Mouse (Mus musculus): ENCODE measurements around the gene Zfp580.
A peak's percentile ranks its signal among the peaks of the same experiment; 100 is the strongest.

Gene Zfp580

DNA sequence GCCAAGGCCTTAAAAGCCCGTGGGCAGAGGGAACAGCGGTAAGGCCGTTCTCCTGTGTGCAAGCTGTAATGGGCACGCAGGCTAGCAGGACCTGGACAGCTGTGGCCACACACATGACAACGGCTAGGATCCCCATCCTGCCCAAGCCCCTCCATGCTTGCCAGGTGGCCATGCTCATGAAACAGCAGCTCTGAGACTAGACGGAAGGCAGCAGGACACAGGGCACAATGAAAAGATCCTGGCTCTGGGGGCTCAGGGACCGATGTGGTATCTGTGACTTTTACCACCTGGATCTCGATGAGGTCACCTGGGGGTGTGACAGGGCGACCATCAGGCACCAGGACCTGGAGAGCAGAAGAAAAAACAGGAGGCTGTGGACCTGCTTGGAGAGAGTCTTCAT is 15.2 kb upstream of the Zfp580 start:
- no peak for DNase-seq

GRCm38 (mm10) chr7:5037026-5037425 is 14.3 kb upstream of the Zfp580 start:
- no peak for DNase-seq

- DNase-seq, result no peak
Measured at GRCm38 (mm10) chr7:5037467-5037866, 13.9 kb upstream of the Zfp580 start.

- peak; percentile 94 for DNase-seq
Measured at GRCm38 (mm10) chr7:5038109-5038732, 13.1 kb upstream of the Zfp580 start, which contains the start of gene Zfp784. Gene Zfp784, minus strand, starts transcription at chr7:5038446.

DNA sequence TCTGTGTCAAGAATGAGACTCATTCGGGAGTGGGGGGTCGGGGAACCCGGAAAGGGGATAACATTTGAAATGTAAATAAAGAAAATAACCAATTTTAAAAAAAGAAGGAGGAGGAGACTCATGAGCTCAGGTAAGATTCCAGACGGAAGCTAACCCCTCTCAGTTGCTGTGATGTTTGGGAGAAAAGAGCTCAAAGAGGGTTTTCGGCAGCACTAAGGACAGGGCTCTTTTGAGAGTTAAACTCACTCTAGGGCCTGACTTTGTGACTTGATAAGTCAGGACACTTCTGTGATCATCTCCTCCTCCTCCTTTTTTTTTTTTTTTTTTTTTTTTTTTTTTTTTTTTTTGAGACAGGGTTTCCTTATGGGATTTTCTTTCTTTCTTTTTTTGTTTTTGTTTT is 12.4 kb upstream of the Zfp580 start:
- DNase-seq, result no peak

DNA sequence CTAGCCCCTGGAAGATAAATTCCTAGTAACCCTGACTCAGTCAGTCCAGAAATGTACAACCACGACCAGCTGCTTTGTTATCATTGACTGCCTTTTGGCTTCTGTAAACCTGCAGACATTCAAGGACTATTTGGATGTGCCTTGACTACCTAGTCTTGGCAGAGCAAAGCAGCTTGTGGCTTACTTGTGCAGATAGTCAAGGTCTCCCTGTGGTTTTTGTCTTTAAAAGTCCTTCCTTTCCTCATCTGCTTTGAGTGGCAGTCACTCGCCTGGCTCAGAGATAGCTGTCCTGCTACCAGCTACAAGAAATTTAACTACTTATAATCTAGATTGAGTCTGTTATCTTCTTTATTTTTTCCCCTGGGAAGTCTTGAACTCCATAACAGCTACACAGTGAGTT is 6.4 kb upstream of the Zfp580 start:
- no peak for DNase-seq

DNA sequence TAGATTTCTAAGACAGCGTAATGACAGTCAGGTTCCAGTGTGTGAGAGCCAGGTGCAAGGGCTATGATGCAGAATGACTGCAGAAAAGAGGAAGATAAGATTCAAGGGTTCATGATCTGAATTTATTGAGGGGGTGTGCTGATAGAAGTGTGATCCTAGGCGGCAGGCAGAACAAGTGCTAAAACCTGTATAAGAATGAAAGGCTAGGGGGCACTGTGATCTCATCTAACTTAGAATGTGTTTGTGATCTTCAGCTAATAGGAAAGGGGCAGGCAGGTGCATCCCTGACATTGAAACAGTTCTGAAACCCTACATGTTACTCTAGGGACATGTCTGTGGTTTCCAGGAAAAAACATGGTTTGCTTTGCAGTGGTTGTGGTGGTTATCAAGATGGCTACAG is 5.2 kb upstream of the Zfp580 start:
- no peak for DNase-seq

GRCm38 (mm10) chr7:5047313-5047712 is 4.0 kb upstream of the Zfp580 start:
- DNase-seq, result no peak

DNA sequence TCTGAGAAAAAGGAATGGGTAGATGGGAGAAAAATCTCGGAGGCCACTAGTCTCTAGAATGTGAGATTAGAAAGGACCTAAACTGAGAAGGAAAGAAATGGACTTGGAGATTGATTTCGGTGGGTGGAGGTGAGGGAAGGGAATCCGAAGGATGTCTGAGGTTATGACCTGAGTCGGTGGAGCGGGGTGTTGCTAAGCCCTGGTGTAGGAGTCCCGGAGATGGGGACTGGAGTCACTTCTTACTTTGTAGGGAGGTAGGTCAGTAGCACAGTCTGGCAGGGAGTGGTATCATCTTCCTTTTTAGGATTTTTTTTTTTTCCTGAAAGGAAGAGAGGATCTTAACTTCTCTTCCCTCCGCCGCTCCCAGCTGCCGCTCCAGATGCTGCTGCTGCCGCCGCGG is 1.1 kb downstream of the Zfp580 start:
- DNase-seq, result no peak

DNA sequence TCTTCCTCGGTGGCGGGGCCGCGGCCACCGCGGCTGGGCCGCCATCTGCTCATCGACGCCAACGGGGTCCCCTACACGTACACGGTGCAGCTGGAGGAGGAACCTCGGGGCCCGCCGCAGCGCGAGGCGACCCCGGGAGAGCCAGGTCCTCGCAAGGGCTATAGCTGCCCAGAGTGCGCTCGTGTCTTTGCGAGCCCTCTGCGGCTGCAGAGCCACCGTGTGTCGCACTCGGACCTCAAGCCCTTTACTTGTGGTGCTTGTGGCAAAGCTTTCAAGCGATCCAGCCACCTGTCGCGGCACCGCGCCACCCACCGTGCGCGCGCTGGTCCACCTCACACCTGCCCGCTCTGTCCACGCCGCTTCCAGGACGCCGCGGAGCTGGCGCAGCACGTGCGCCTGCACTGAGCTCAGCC is 1.6 kb downstream of the Zfp580 start:
- DNase-seq, result no peak

DNA sequence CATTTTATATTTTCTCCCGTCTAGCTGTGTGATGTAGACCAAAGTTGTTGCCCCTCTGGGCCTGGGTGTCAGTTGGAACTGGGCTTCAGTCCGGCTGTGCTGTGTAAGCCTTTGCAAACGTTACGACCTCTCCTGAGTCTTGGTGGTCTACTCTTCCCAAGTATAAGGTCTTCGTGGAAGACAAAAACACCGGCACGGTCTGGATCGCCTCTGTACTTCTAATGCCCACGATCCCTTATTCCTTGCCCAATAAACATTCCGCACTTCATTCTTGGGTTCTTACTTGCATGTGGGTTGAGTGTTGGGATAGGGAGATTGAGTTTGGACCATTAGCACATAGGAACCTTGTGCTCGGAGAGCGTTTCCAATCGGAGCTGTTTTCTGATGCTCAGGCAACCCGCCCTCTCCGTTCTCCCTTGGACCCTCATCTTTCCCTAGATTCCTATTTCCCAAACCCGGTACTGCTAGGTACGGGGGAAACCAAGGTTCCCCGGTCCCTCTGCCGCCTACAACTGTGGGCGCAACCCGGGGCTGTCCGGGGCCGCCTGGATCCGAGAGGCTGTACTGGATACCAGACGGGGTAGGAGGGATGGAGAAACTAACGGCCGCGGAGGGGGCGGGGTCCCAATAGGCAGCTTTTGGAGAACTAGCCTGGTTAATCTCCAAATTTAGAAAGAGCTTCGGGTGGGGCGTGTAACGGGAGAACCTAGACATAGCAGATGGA is 2.3 kb downstream of the Zfp580 start:
- peak; percentile 57 for DNase-seq

DNA sequence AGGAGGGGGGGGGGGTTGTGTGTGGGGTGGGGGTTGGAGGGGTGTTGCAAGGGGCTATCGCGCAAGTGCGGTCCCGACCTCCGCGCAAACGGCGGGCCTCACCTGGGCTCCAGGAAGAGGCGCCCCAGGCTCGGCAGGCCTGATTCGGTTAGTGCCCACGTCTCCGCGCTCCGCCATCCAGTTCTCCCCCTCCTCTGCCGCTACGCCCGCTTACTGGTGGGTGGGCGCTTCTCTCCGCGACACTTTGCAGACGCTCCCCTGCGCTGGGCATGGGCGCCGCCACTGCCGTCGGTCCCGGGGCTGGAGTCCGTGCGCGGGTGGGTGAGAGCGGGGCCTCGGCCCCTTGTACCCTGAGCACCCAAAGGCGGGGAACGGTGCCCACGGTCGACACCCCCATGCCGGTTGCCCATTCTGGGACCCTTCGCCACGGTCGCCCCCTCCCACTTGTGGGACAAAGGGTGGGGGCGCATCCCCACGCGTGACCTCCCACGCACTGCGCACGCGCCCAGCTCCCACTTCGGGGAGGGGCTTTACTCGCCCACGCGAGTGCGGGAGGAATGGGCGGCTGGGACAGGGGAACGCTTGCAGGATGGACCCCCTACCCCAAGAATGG is 5.4 kb downstream of the Zfp580 start:
- DNase-seq, result peak; percentile 71

DNA sequence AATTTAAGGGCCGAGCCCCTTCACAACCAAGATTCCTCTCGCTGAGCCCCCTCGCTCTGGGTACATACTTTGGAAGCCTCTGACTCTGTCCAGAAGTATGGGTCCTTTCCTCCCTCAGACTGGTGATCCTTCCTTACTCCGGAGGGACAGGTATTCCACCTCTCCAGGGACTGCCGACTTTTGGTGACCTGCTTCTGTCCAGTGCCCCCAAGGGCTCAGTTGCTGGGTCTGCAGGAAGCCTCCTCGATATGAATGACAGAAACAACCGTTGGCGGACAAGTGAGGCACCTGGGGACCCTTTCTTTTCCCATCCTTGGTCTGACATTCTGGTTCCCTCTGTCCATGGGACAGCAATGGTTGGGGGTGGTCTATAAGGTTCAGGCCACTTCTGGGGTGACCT is 6.0 kb downstream of the Zfp580 start:
- no peak for DNase-seq

DNA sequence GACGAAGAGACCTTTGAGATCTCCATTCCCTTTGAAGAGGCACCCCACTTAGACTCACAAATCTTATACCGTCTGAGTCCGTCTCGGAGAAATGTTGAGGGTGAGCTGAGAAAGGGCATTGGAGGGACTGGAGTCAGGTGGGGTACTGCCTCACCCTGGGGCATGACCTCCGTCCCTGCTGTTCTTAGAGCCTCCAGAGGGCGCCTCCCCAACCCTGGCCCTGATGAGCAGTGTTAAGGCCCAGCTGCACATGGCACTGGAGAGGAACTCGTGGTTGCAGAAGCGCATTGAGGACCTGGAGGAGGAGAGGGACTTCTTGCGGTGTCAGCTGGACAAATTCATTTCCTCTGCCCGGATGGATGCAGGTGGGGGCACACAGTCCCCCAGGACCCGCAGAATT is 6.5 kb downstream of the Zfp580 start:
- no peak for DNase-seq

DNA sequence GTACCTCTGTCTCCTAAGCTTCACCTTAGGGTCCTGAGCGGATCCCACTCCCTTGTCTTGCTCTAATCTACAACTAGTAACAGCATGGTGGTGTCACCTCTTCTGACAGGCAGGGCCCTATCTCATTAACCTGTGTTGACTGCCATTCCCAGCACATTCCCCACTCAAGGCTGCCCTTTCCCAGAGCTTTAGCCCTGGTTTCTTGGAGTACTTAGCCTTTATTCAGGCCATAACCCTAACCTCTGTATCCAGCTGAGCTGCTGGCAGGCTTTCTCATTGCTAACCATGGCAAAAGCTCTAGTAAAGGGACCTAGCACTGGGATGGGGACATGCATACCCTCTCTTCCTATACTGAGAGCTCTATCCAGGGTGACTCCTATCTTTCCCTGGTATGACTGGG is 7.3 kb downstream of the Zfp580 start:
- no peak for DNase-seq

DNA sequence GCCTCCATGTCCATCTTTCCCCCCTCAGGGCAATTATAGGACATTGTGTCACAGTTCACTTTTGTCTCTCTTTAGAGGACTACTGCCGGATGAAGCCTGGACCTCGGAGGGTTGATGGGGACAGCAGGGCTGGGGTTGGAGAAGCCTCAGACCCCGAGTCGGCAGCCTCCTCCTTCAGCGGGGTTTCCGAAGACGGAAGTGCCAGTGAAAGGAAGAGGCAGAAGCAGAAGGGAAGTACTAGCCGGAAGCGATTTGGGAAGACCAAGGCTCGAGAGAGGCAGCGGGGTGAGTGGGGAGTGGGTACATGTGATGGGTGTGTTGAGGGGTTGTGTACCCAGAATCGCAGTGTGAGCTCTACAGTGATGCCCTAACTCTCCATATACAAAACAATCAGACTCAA is 8.1 kb downstream of the Zfp580 start:
- DNase-seq, result no peak

DNA sequence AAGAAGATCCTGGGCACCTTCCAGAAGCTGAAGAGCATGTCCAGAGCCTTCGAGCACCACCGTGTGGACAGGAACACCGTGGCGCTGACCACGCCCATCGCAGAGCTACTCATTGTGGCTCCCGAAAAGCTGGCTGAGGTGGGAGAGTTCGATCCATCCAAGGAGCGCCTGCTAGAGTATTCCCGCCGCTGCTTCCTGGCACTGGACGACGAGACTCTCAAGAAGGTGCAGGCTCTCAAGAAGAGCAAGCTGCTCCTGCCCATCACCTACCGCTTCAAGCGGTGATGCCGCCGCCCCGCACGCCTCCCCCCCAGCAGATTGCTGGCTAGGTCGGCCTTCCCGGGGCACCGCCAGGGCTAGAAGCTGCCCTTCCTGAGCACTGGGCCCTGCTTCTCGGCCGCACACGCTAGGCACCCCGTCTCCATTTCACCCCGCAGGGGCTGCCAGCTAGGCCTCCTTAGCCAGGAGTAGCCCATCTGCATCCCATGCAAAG is 8.9 kb downstream of the Zfp580 start:
- DNase-seq, result peak; percentile 71

- peak; percentile 98 for DNase-seq
Measured at GRCm38 (mm10) chr7:5060944-5061773, 9.8 kb downstream of the Zfp580 start.

GRCm38 (mm10) chr7:5061774-5062359 is 10.5 kb downstream of the Zfp580 start, which contains the start of gene U2af2:
Gene U2af2, plus strand, starts transcription at chr7:5062143.
- peak; percentile 93 for DNase-seq

DNA sequence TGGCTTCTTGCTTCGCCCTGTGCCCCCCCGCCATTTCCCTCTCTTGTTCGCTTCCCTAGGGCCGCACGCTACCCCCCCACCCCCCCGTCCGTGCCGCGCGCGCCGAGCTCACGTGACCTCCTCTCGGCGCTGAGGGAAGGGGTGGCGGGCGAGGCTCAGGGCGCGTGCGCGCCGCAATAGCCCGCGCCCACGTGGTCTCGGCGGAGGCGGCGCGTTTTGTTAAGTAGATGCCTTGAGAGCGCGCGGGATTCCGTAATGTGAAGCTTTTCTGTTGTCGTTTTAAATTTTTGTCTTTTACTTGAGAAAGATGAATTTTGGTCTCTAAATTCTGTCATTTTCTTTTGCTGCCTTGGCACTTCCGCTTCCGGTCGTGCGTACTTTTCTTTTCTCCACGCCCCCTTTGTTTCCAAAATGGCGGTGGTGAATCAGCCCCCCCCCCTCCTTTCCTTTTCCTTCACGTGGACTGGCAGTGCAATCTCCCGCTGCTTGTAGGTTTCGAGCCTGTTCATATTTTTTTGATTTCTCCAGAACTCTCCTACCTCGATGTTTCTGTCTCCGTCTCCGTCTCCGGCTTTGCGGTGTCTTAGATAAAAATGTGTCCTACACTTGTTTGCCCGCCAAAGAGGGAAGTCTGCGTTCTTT is 11.1 kb downstream of the Zfp580 start:
- no peak for DNase-seq

DNA sequence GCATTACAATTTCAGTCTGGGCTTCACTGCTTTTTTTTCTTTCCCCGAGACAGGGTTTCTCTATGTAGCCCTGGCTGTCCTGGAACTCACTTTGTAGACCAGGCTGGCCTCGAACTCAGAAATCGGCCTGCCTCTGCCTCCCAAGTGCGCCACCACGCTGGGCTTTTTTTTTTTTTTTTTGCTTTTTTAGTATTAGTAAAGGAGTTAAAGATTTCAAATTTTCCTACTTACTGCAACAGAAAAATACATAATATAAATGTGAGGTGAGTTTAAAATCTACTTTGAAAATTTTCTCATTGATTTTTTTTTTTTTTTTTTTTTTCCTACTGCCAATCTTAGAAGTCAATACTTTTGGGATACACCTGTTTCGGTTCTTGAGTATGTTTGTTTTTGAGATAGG is 13.5 kb downstream of the Zfp580 start:
- no peak for DNase-seq

GRCm38 (mm10) chr7:5073586-5073985 is 22.2 kb downstream of the Zfp580 start:
- no peak for DNase-seq

Data from right cerebral cortex, postnatal 25 days (tissue).